Mouse (Mus musculus): ENCODE measurements around the gene Kidins220.

- no peak for TF ChIP-seq CTCF (IDR thresholded peaks at IDR 0.05; ENCODE audit: borderline replicate concordance, insufficient read depth, low read length)
- TF ChIP-seq POLR2A (IDR thresholded peaks at IDR 0.05; ENCODE audit: low read depth, low read length): no peak
Measured at GRCm38 (mm10) chr12:25054511-25054910, 79.8 kb downstream of the Kidins220 start.
